Mouse (Mus musculus) ES-Bruce4 (cell line): ENCODE measurements around the gene 6820408C15Rik.

Experiments used
- CTCF ChIP-seq: IDR thresholded peaks from one replicate; pipeline ENCODE4 v1.8.1; 2011; ENCODE audit warnings: low read depth, low read length
- EP300 ChIP-seq: IDR thresholded peaks from 2 replicates; pipeline ENCODE4 v1.6.1; 2011; ENCODE audit warnings: low read depth, low read length; ENCODE audit not compliant: insufficient read depth
- POLR2A ChIP-seq: IDR thresholded peaks from one replicate; pipeline ENCODE4 v1.8.1; 2011; ENCODE audit warnings: low read length; ENCODE audit not compliant: insufficient read depth

- TF ChIP-seq CTCF (no peak), POLR2A (no peak), EP300 (no peak)
Observed at GRCm38 (mm10) chr2:152415287-152415686, at the start of gene 6820408C15Rik.
